Mouse (Mus musculus) lung, embryonic 16.5 days (tissue): Measurements from ENCODE around the gene Hoxc5. TPM values are rescaled to one million over a fixed set of nuclear protein-coding genes. Genes with fewer than 3 reads are reported as not detected.

Source experiments
- microRNA counts: library from miRNA; unstranded; fragments of <30 nt; microRNA quantifications from one replicate; lab custom pipeline; 2016
- microRNA-seq: library from miRNA; unstranded; fragments of <30 nt; microRNA quantifications from one replicate; pipeline ENCODE4, GENCODE M21; 2016
- polyA plus RNA-seq: library from polyadenylated mRNA; unstranded; fragments of >200 nt; fragmentation: Nextera tagmentation; extraction: Ambion mirVana; gene quantifications from 2 replicates; pipeline ENCODE4 v1.2.1, GENCODE M21; 2015

Hoxc5 gene
- polyA plus RNA-seq, 1 experiment from 2014 or later = 0.31 TPM

MicroRNAs within 50 kb of the gene (microRNA counts, 519-probe panel; counts per million panel counts)
- not detected for microRNA mmu-miR-615-3p (lab: Ali Mortazavi, UCI)
- microRNA mmu-miR-615-5p (lab: Ali Mortazavi, UCI) = not detected

Small RNA genes lying within 50 kb of the gene (microRNA-seq; reads per million reads assigned to microRNA genes)
- gene Mir196a-2 = 37.3 reads per million, percentile 38 among the genes with 10 or more reads in this experiment
- 64.0 reads per million, percentile 45 among the genes with 10 or more reads in this experiment for gene Mir615

Other genes with a start within 250 kb of the Hoxc5 start
- gene Calcoco1, start 245.3 kb upstream of the Hoxc5 start, polyA plus RNA-seq = 61.7 and 68.5 TPM in 2 replicates
- not detected in 2 replicates for gene Hoxc13, start 46.3 kb upstream of the Hoxc5 start, polyA plus RNA-seq
- gene Hoxc12, start 30.7 kb upstream of the Hoxc5 start, polyA plus RNA-seq = not detected in 2 replicates
- gene Hoxc11, start 13.0 kb upstream of the Hoxc5 start, polyA plus RNA-seq = not detected in 2 replicates
- gene Hoxc10, start 647 bp upstream of the Hoxc5 start, polyA plus RNA-seq = 0.11 TPM in 1 of 2 replicates, not detected in the other
- not detected in 2 replicates for gene Hoxc9, start 9.0 kb downstream of the Hoxc5 start, polyA plus RNA-seq
- 0.10 and 0.30 TPM in 2 replicates for gene Hoxc8, start 23.2 kb downstream of the Hoxc5 start, polyA plus RNA-seq
- gene Hoxc6, start 30.8 kb downstream of the Hoxc5 start, polyA plus RNA-seq = 0.36 TPM in 2 replicates
- gene Hoxc4, start 51.5 kb downstream of the Hoxc5 start, polyA plus RNA-seq = 0.93 and 1.4 TPM in 2 replicates
- 17.4 and 20.7 TPM in 2 replicates for gene Smug1, start 199.6 kb downstream of the Hoxc5 start, polyA plus RNA-seq